Mouse (Mus musculus): ENCODE results near the gene Fbln1.

GRCm38 (mm10) chr15:85323214-85323613, 117.5 kb downstream of the Fbln1 start:
- TF ChIP-seq CTCF (IDR thresholded peaks at IDR 0.05; ENCODE audit: extremely low read depth, insufficient read depth, low read length) (no peak), POLR2A (IDR thresholded peaks at IDR 0.05; ENCODE audit: extremely low read depth, insufficient read depth, low read length) (no peak)

Data from cortical plate, adult 2 months (tissue).